Mouse (Mus musculus): ENCODE data around the gene Tsc2.

DNA sequence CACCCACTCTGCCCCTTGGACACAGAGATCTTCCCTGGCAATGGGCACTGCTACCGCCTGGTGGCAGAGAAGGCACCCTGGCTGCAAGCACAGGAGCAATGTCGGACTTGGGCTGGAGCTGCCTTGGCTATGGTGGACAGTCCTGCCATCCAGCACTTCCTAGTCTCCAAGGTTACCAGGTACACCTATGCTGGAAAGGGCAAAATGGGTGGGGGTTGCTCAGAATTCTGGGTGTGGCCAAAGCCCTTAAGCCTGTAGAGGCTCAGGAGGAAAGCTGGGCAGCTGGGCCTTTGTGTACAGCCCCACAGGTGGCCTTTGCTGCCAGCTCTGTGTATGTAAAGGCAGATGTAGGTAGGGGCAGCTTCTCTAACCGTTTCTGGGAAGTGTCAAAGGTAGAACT is 66.6 kb downstream of the Tsc2 start:
- TF ChIP-seq CTCF (IDR thresholded peaks at IDR 0.05; ENCODE audit: low read depth) (peak; percentile 11; the same call in 1 of the 2 replicates), EP300 (IDR thresholded peaks at IDR 0.05; ENCODE audit: low read depth) (no peak)
